Mouse (Mus musculus) cerebellum, adult 2 months (tissue): ENCODE data around the gene St6galnac3.

Source experiments
- CTCF ChIP-seq: fragments of 200-500 bp; IDR thresholded peaks from 2 replicates; pipeline ENCODE4 v1.5.1; 2011; ENCODE audit warnings: low read depth, mild to moderate bottlenecking, control low read depth, low read length, moderate library complexity, borderline replicate concordance; ENCODE audit not compliant: insufficient read depth
- POLR2A ChIP-seq: fragments of 200-500 bp; IDR thresholded peaks from 2 replicates; pipeline ENCODE4 v1.6.1; 2011; ENCODE audit warnings: low read length, control low read depth, borderline replicate concordance; ENCODE audit not compliant: insufficient read depth

DNA sequence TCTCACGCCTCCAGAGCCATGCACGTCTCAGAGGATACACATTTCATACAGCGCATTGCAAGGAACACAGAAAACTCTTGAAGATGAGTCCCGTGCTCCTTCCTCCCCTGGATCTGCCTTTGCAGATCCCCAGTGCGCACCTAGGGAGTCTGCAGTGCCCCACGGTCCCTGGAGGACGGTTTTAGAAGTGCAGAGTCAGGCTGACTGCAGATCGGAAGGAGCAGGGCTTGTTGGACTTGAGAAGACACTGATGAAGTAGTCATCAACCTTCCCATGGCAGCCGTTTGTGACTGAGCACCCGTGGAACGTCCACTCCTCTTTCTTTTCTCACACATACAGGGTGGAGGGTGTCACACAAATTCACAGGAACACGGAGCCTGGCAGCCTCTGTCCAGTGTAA lies 51.5 kb downstream of the St6galnac3 start:
- no peak for TF ChIP-seq CTCF
- no peak for TF ChIP-seq POLR2A
